Mouse (Mus musculus) ES-E14 (cell line): ENCODE data around the gene Olfr1056. TPM values are rescaled to one million over a fixed set of nuclear protein-coding genes. Genes with fewer than 3 reads are reported as not detected.
"Not testable (repeated sequence)": the region's sequence is repeated elsewhere in the genome, so short reads cannot be mapped to it uniquely, and the experiment has no call there.

Experiments
- DNase-seq: peaks from one replicate; pipeline ENCODE4 v3.0.0-alpha.2; 2013; ENCODE audit warnings: low read depth, low spot score
- H3K27ac ChIP-seq: 2 replicates; pipeline ENCODE4 v1.5.1; 2012; ENCODE audit warnings: low read depth, mild to moderate bottlenecking, low read length, moderate library complexity, mixed read lengths; ENCODE audit not compliant: poor library complexity, insufficient read depth, severe bottlenecking
- H3K36me3 ChIP-seq: 2 replicates; pipeline ENCODE4 v1.6.1; 2012; ENCODE audit warnings: mild to moderate bottlenecking, low read length, moderate library complexity, mixed read lengths; ENCODE audit not compliant: control insufficient read depth, poor library complexity, insufficient read depth, severe bottlenecking
- H3K4me1 ChIP-seq, 2 experiments: fragments of 150-350 bp in 1 of 2; sonication (generic) in 1 of 2; 2 replicates each; pipeline ENCODE4 v1.6.1; 2012; ENCODE audit warnings: low read length in 2 of 2, mild to moderate bottlenecking in 1 of 2, mixed read lengths in 1 of 2; ENCODE audit not compliant: control insufficient read depth in 2 of 2, insufficient read depth in 2 of 2, poor library complexity in 1 of 2
- H3K4me3 ChIP-seq, 2 experiments: fragments of 150-350 bp in 1 of 2; sonication (generic) in 1 of 2; 2 replicates each; pipeline ENCODE4 v1.5.1; 2012; ENCODE audit warnings: low read length in 2 of 2, low read depth in 1 of 2, mild to moderate bottlenecking in 1 of 2, mixed read lengths in 1 of 2; ENCODE audit not compliant: insufficient read depth in 1 of 2, poor library complexity in 1 of 2, severe bottlenecking in 1 of 2
- H3K9ac ChIP-seq: 2 replicates; pipeline ENCODE4 v1.6.1; 2012; ENCODE audit warnings: low read depth, mild to moderate bottlenecking, low read length, mixed read lengths; ENCODE audit not compliant: poor library complexity, insufficient read depth, severe bottlenecking
- H3K9me3 ChIP-seq: fragments of 150-350 bp; sonication (generic); 2 replicates; pipeline ENCODE4 v1.6.1; 2012; ENCODE audit warnings: low read depth, mild to moderate bottlenecking, low read length; ENCODE audit not compliant: control insufficient read depth, insufficient read depth
- CHD2 ChIP-seq: IDR thresholded peaks from 2 replicates; pipeline ENCODE4 v1.6.1; 2014; ENCODE audit warnings: mild to moderate bottlenecking, low read depth, low read length, inconsistent platforms
- HCFC1 ChIP-seq: IDR thresholded peaks from 2 replicates; pipeline ENCODE4 v1.6.1; 2012; ENCODE audit warnings: low read length, inconsistent platforms, borderline replicate concordance; ENCODE audit not compliant: insufficient read depth
- MAFK ChIP-seq: IDR thresholded peaks from 2 replicates; pipeline ENCODE4 v1.6.1; 2014; ENCODE audit warnings: mild to moderate bottlenecking, low read depth, low read length, inconsistent platforms; ENCODE audit not compliant: insufficient read depth
- ZC3H11A ChIP-seq: IDR thresholded peaks from 2 replicates; pipeline ENCODE4 v1.6.1; 2012; ENCODE audit warnings: low read depth, mild to moderate bottlenecking, inconsistent platforms, low read length, borderline replicate concordance
- ZNF384 ChIP-seq: IDR thresholded peaks from 2 replicates; pipeline ENCODE4 v1.6.1; 2012; ENCODE audit warnings: low read depth, low read length, inconsistent platforms
- in situ Hi-C, 2 experiments: fragments of 600-800 bp; cut with MboI; formaldehyde crosslinking; loops; one replicate each; pipeline ENCODE4 v1.15.1; 2025; ENCODE audit warnings: low sequenced_read_pairs in 2 of 2, inconsistent platforms in 1 of 2; ENCODE audit not compliant: unreplicated experiment in 2 of 2
- total RNA-seq: library from RNA; depleted of rRNA; stranded (reverse); fragments of 300-350 nt; gene quantifications from 2 replicates; pipeline ENCODE4 v1.2.3, GENCODE M21; 2012; rRNA removed

The Olfr1056 gene
- not detected in 2 replicates for total RNA-seq

- Histone ChIP-seq H3K9me3 (no peaks in the 10 kb centered on the region), H3K4me3 (no peak within 1 kb of the TSS), H3K36me3 (no peaks in the 10 kb centered on the region), H3K27ac (no peak within 1 kb of the TSS), H3K4me1 (peaks cover 0 to 7% of the 10 kb centered on the region in 2 experiments; a peak in 1 of 4 replicates), H3K9ac (no peak within 1 kb of the TSS)
- TF ChIP-seq CHD2 (no peak), MAFK (no peak), ZC3H11A (no peak), ZNF384 (no peak), HCFC1 (no peak)
- in situ Hi-C loops: no loop called here
- no peak for DNase-seq
These were observed at the start of gene Olfr1056 for GRCm38 (mm10) chr2:86362369-86362768. Gene Olfr1056, minus strand, starts transcription at chr2:86362469.

DNA sequence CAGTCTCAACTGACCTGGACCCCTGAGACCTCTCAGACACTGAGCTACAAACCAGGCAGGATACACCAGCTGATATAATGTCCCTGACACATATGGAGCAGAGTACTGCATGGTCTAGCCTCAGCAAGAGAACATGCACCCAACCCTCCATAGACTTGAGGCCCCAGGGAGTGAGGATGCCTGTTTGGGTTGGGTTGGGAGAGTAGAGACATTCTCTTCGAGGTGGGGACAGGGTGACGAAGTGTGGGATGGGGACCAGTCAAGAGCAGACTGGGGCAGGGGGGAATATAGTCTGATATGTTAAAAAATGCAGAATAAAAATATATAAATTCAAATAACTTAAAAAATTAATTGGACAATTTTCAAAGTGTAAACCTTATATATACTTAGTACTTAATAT, 32.8 kb upstream of the Olfr1056 start:
- Histone ChIP-seq H3K9ac (no peak overlapping the region), H3K36me3 (no peaks in the 10 kb centered on the region), H3K9me3 (no peaks in the 10 kb centered on the region), H3K4me3 (no peak overlapping the region), H3K27ac (no peak overlapping the region; the same call in 1 of the 2 replicates), H3K4me1 (no peaks in the 10 kb centered on the region; a peak in 1 of 4 replicates)
- no peak for DNase-seq
- TF ChIP-seq ZC3H11A: no peak
- no peak for TF ChIP-seq CHD2
- TF ChIP-seq MAFK: no peak
- TF ChIP-seq HCFC1: no peak
- no peak for TF ChIP-seq ZNF384
- in situ Hi-C loops: no loop called here

GRCm38 (mm10) chr2:86388461-86388860, 26.2 kb upstream of the Olfr1056 start, which contains the start of gene Olfr1058:
Gene Olfr1058, minus strand, starts transcription at chr2:86388561.
- H3K27ac ChIP-seq, H3K4me1 ChIP-seq, H3K9me3 ChIP-seq, DNase-seq, H3K4me3 ChIP-seq, in situ Hi-C loops, H3K36me3 ChIP-seq, H3K9ac ChIP-seq: not testable (repeated sequence)

DNA sequence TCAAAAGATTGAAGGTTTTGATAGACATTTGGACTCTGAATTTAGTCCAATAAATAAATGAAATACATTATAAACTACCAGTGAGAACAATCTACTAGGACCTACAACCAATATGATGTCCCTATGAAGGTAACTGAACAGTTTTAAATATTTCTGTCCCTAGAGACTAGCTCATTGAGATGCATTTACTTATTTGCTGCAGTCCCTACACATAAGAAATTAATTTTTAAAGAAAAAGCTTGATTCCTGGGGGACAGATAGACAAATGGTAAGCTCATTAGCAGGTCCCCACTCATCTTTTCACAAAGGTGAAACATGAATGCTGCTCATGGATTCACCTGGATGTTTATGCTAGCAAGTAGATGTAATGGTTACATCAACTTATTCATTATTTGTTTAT, 16.0 kb upstream of the Olfr1056 start, which contains the start of gene Olfr1057:
Olfr1057 (minus strand) TSS at position 101 of the 400 bp plus-strand sequence.
- no peak within 1 kb of the TSS for H3K4me3 ChIP-seq
- no peaks in the 10 kb centered on the region for H3K4me1 ChIP-seq
- no peak within 1 kb of the TSS for H3K9ac ChIP-seq
- H3K27ac ChIP-seq: no peak within 1 kb of the TSS
- TF ChIP-seq HCFC1: no peak
- no peak for TF ChIP-seq ZNF384
- no peak for TF ChIP-seq CHD2
- TF ChIP-seq MAFK: no peak
- no peak for TF ChIP-seq ZC3H11A
- no peaks in the 10 kb centered on the region for H3K36me3 ChIP-seq
- H3K9me3 ChIP-seq: no peaks in the 10 kb centered on the region
- in situ Hi-C loops: no loop called here
- DNase-seq: no peak

DNA sequence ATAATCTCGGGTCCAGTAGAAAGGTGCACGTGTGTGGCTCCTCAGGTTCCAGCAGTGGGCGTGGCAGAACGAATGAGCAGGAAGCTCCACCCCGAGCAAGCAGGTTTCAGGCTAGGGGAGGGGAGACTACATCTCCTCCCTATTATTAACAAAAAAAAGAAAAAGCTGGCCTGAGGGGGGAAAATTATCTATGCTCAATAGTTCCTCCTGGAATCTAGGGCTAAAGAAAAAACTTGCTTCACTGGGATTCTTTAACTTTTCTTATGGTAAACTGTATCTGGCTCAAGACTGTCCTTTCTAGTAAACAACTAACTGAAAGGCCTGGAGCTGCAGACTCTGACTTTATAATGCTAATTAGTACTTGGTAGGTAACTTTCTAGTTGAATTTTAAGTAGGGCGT, 4.1 kb upstream of the Olfr1056 start:
- H3K4me1 ChIP-seq, H3K4me3 ChIP-seq, H3K9me3 ChIP-seq, H3K36me3 ChIP-seq, in situ Hi-C loops, H3K9ac ChIP-seq, H3K27ac ChIP-seq: not testable (repeated sequence)
- 0 out of 2 replicates have a peak, but pooled peaks have one; percentile 46 for TF ChIP-seq ZNF384
- DNase-seq: peak; percentile 29

- H3K9me3 ChIP-seq, DNase-seq, H3K27ac ChIP-seq, H3K36me3 ChIP-seq, in situ Hi-C loops, H3K4me3 ChIP-seq, H3K4me1 ChIP-seq, H3K9ac ChIP-seq: not testable (repeated sequence)
These were observed 10.5 kb downstream of the Olfr1056 start for GRCm38 (mm10) chr2:86351751-86352150.
